Mouse (Mus musculus): ENCODE data around the gene Catsperz. TPM values are rescaled to one million over a fixed set of nuclear protein-coding genes. Genes with fewer than 3 reads are reported as not detected.

The Catsperz gene
- polyA plus RNA-seq, 2 experiments: 5.4 to 5.6 TPM

- Histone ChIP-seq H3K9me3 (ENCODE audit: control insufficient read depth, low read length) (no peaks in the 10 kb centered on the region), H3K4me2 (replicated peaks; ENCODE audit: low read depth, low read length, severe bottlenecking) (peak overlapping the region; percentile 98), H3K9ac (ENCODE audit: low read depth, low read length, severe bottlenecking) (peak overlapping the region; percentile 70), H3K27ac (replicated peaks; ENCODE audit: low read depth, low read length) (peak overlapping the region; percentile 92), H3K36me3 (ENCODE audit: control insufficient read depth, insufficient read depth, low read length) (peaks cover 28% of the 10 kb centered on the region), H3K27me3 (ENCODE audit: control insufficient read depth, insufficient read depth, low read length) (no peaks in the 10 kb centered on the region), H3K4me3 (replicated peaks; ENCODE audit: low read length) (peak overlapping the region; percentile 62), H3K4me1 (ENCODE audit: control insufficient read depth, insufficient read depth, low read length) (peaks cover 18% of the 10 kb centered on the region)
- WGBS: under 1% methylated on average over 28 of the region's 28 CpGs
- TF ChIP-seq POLR2A (IDR thresholded peaks at IDR 0.05; ENCODE audit: borderline replicate concordance, extremely low read depth, insufficient read depth, insufficient read length): peak; percentile 67; the same call in 1 of the 2 replicates
- DNase-seq (ENCODE audit: low spot score): peak; percentile 72
- peak; percentile 48 for ATAC-seq (ENCODE audit: low FRiP score, low read depth)
Observed at GRCm38 (mm10) chr19:6950613-6951153, 25.5 kb upstream of the Catsperz start.

GRCm38 (mm10) chr19:6949951-6950350 lies 24.8 kb upstream of the Catsperz start:
- peak overlapping the region; percentile 92; the same call in 1 of the 2 replicates for H3K27ac ChIP-seq (replicated peaks; ENCODE audit: low read depth, low read length)
- H3K9me3 ChIP-seq (ENCODE audit: control insufficient read depth, low read length): no peaks in the 10 kb centered on the region
- no peak for TF ChIP-seq POLR2A (IDR thresholded peaks at IDR 0.05; ENCODE audit: borderline replicate concordance, extremely low read depth, insufficient read depth, insufficient read length)
- H3K27me3 ChIP-seq (ENCODE audit: control insufficient read depth, insufficient read depth, low read length): no peaks in the 10 kb centered on the region
- H3K9ac ChIP-seq (ENCODE audit: low read depth, low read length, severe bottlenecking): peak overlapping the region; percentile 70; the same call in 1 of the 2 replicates
- DNase-seq (ENCODE audit: low spot score): no peak
- H3K4me3 ChIP-seq (replicated peaks; ENCODE audit: low read length): peak overlapping the region; percentile 62
- H3K36me3 ChIP-seq (ENCODE audit: control insufficient read depth, insufficient read depth, low read length): peaks cover 26% of the 10 kb centered on the region
- peaks cover 18% of the 10 kb centered on the region for H3K4me1 ChIP-seq (ENCODE audit: control insufficient read depth, insufficient read depth, low read length)
- ATAC-seq (ENCODE audit: low FRiP score, low read depth): no peak
- WGBS: 67% methylated on average over 5 of the region's 5 CpGs
- peak overlapping the region; percentile 98 for H3K4me2 ChIP-seq (replicated peaks; ENCODE audit: low read depth, low read length, severe bottlenecking)

- Histone ChIP-seq H3K9ac (ENCODE audit: low read depth, low read length, severe bottlenecking) (no peak overlapping the region), H3K27ac (replicated peaks; ENCODE audit: low read depth, low read length) (no peak overlapping the region), H3K4me1 (ENCODE audit: control insufficient read depth, insufficient read depth, low read length) (peaks cover 18% of the 10 kb centered on the region), H3K36me3 (ENCODE audit: control insufficient read depth, insufficient read depth, low read length) (peaks cover 22% of the 10 kb centered on the region), H3K27me3 (ENCODE audit: control insufficient read depth, insufficient read depth, low read length) (no peaks in the 10 kb centered on the region), H3K9me3 (ENCODE audit: control insufficient read depth, low read length) (no peaks in the 10 kb centered on the region), H3K4me3 (replicated peaks; ENCODE audit: low read length) (no peak overlapping the region), H3K4me2 (replicated peaks; ENCODE audit: low read depth, low read length, severe bottlenecking) (no peak overlapping the region)
- 89% methylated on average over 5 of the region's 5 CpGs for WGBS
- ATAC-seq (ENCODE audit: low FRiP score, low read depth) (no peak), DNase-seq (ENCODE audit: low spot score) (no peak)
- no peak for TF ChIP-seq POLR2A (IDR thresholded peaks at IDR 0.05; ENCODE audit: borderline replicate concordance, extremely low read depth, insufficient read depth, insufficient read length)
Observed at GRCm38 (mm10) chr19:6949532-6949931, 24.4 kb upstream of the Catsperz start.

DNA sequence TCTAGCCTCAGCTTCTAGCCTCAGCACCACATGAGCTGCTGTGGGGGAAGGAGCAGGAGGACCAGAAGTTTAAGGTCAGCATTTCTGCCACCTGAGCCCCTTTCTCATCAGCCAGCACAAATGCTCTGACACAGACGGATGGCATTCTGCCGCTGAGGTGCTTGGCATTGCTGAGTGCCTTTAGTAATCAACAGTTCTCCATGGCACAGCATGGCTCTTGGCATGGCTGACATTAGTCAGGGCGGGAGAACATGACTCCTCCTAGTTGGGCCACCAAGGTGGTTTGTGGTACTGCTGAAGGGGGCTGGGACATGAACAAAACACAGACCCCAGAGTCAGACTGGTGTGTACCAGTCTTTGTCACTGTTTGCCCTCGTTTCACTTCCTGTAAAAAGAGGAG lies 23.0 kb upstream of the Catsperz start:
- Histone ChIP-seq H3K9me3 (ENCODE audit: control insufficient read depth, low read length) (no peaks in the 10 kb centered on the region), H3K36me3 (ENCODE audit: control insufficient read depth, insufficient read depth, low read length) (peaks cover 12% of the 10 kb centered on the region), H3K4me1 (ENCODE audit: control insufficient read depth, insufficient read depth, low read length) (peaks cover 18% of the 10 kb centered on the region), H3K27ac (replicated peaks; ENCODE audit: low read depth, low read length) (no peak overlapping the region), H3K4me2 (replicated peaks; ENCODE audit: low read depth, low read length, severe bottlenecking) (no peak overlapping the region), H3K4me3 (replicated peaks; ENCODE audit: low read length) (no peak overlapping the region), H3K9ac (ENCODE audit: low read depth, low read length, severe bottlenecking) (no peak overlapping the region), H3K27me3 (ENCODE audit: control insufficient read depth, insufficient read depth, low read length) (no peaks in the 10 kb centered on the region)
- no peak for DNase-seq (ENCODE audit: low spot score)
- 81% methylated on average over 4 of the region's 4 CpGs for WGBS
- no peak for TF ChIP-seq POLR2A (IDR thresholded peaks at IDR 0.05; ENCODE audit: borderline replicate concordance, extremely low read depth, insufficient read depth, insufficient read length)
- ATAC-seq (ENCODE audit: low FRiP score, low read depth): no peak

- 52% methylated on average over 4 of the region's 4 CpGs for WGBS
- DNase-seq (ENCODE audit: low spot score) (no peak), ATAC-seq (ENCODE audit: low FRiP score, low read depth) (no peak)
- Histone ChIP-seq H3K4me1 (ENCODE audit: control insufficient read depth, insufficient read depth, low read length) (peaks cover 18% of the 10 kb centered on the region), H3K27me3 (ENCODE audit: control insufficient read depth, insufficient read depth, low read length) (no peaks in the 10 kb centered on the region), H3K9me3 (ENCODE audit: control insufficient read depth, low read length) (no peaks in the 10 kb centered on the region), H3K36me3 (ENCODE audit: control insufficient read depth, insufficient read depth, low read length) (peaks cover 12% of the 10 kb centered on the region), H3K4me2 (replicated peaks; ENCODE audit: low read depth, low read length, severe bottlenecking) (no peak overlapping the region), H3K9ac (ENCODE audit: low read depth, low read length, severe bottlenecking) (no peak overlapping the region), H3K27ac (replicated peaks; ENCODE audit: low read depth, low read length) (no peak overlapping the region), H3K4me3 (replicated peaks; ENCODE audit: low read length) (no peak overlapping the region)
- TF ChIP-seq POLR2A (IDR thresholded peaks at IDR 0.05; ENCODE audit: borderline replicate concordance, extremely low read depth, insufficient read depth, insufficient read length): no peak
Observed at GRCm38 (mm10) chr19:6947742-6948141, 22.6 kb upstream of the Catsperz start.

All from limb, embryonic 14.5 days (tissue).